Mouse (Mus musculus) thymus, adult 2 months (tissue): ENCODE measurements around the gene Sstr2. TPM values are rescaled to one million over a fixed set of nuclear protein-coding genes. Genes with fewer than 3 reads are reported as not detected.

Source experiments
- DNase-seq: peaks from one replicate; pipeline ENCODE4 v3.0.0; 2021
- H3K27ac ChIP-seq: fragments of 200-500 bp; 2 replicates; pipeline ENCODE4 v1.5.1; 2012; ENCODE audit warnings: low read length, control low read depth; ENCODE audit not compliant: control insufficient read depth, insufficient read depth
- H3K27me3 ChIP-seq: fragments of 200-500 bp; 2 replicates; pipeline ENCODE4 v1.6.1; 2012; ENCODE audit warnings: mild to moderate bottlenecking, low read length, moderate library complexity, mixed read lengths; ENCODE audit not compliant: control insufficient read depth, insufficient read depth
- H3K36me3 ChIP-seq: fragments of 200-500 bp; 2 replicates; pipeline ENCODE4 v1.6.1; 2012; ENCODE audit warnings: mild to moderate bottlenecking, low read length, moderate library complexity; ENCODE audit not compliant: control insufficient read depth, insufficient read depth
- H3K4me1 ChIP-seq: fragments of 200-500 bp; replicated peaks from 2 replicates; pipeline ENCODE4 v1.6.1; 2012; ENCODE audit warnings: low read length; ENCODE audit not compliant: control insufficient read depth, insufficient read depth
- H3K4me3 ChIP-seq: fragments of 200-500 bp; 2 replicates; pipeline ENCODE4 v1.5.1; 2012; ENCODE audit warnings: mild to moderate bottlenecking, low read length, control low read depth, moderate library complexity; ENCODE audit not compliant: control insufficient read depth, insufficient read depth
- CTCF ChIP-seq: fragments of 200-500 bp; IDR thresholded peaks from 2 replicates; pipeline ENCODE4 v1.5.1; 2012; ENCODE audit warnings: mild to moderate bottlenecking, control low read depth, low read length, moderate library complexity, borderline replicate concordance; ENCODE audit not compliant: control insufficient read depth, poor library complexity, insufficient read depth; ENCODE audit errors: extremely low read depth
- POLR2A ChIP-seq: fragments of 200-500 bp; IDR thresholded peaks from 2 replicates; pipeline ENCODE4 v1.6.1; 2012; ENCODE audit warnings: mild to moderate bottlenecking, low read length, control low read depth, moderate library complexity; ENCODE audit not compliant: control insufficient read depth, poor library complexity, insufficient read depth; ENCODE audit errors: extremely low read depth
- WGBS: fragments of 180-500 bp; shearing (Covaris S2); methylation state at CpG from one replicate; pipeline ENCODE4 v1.1.7; 2018; 5-methylcytosine and 5-hydroxymethylcytosine counted together
- polyA plus RNA-seq: library from polyadenylated mRNA; depleted of rRNA; stranded (reverse); fragments of >200 nt; gene quantifications from 2 replicates; pipeline ENCODE4 v1.2.3, GENCODE M21; 2012

The Sstr2 gene
- polyA plus RNA-seq, 1 experiment, result 4.9 TPM

DNA sequence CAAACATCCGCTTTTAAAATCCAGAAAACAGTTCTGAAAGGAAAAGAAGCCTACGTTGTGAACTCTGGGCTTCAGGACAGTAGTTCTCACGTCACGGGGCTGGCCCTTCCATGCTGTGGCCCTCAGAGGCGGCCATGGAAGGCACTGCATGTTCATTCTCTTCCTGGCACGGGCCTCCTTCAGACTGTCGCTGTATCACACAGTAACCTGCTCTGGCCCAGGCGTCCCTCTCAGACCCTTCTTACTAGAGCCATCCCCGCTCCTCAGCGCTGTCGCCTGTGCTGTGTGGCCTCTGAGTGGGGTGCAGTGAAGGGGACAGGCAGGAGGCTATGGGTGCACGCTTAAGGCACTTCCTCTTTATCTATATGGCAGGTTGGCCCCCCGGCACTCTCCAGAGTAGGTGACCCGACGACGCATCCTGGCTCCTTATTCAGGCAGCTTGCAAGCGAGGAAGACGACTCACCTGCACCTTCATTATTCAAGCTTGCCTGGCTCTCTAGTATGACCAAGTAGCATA, 42.8 kb downstream of the Sstr2 start:
- TF ChIP-seq CTCF, result no peak
- TF ChIP-seq POLR2A, result no peak
- H3K36me3 ChIP-seq, result peaks cover 63% of the 10 kb centered on the region
- H3K27ac ChIP-seq, result no peak overlapping the region
- H3K4me3 ChIP-seq, result no peak overlapping the region
- H3K4me1 ChIP-seq, result peaks cover 4% of the 10 kb centered on the region
- WGBS, result 94% methylated on average over 18 of the region's 18 CpGs
- DNase-seq, result no peak
- no peaks in the 10 kb centered on the region for H3K27me3 ChIP-seq

DNA sequence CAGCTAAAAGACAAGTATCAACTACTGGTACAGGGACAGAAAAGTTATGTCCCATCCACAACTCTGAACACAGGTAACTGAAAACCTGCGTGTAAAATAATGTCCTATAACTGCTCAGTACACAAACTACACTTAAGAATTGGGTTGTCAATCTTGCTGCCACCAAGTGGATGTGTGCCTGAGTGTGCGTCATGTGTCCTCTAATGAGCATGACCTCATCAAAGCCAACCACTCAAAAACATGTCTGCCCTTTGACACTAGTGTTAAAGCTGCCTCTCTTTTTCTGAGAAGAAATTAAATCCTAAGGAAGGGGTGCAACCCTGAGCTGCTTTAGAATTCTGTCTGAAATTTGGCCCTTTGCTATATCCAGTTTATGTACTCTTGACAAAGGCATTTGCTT, 45.1 kb downstream of the Sstr2 start:
- DNase-seq, result no peak
- H3K4me3 ChIP-seq, result no peak overlapping the region
- H3K27ac ChIP-seq, result no peak overlapping the region
- peaks cover 4% of the 10 kb centered on the region for H3K4me1 ChIP-seq
- peaks cover 47% of the 10 kb centered on the region for H3K36me3 ChIP-seq
- 94% methylated on average over 2 of the region's 2 CpGs for WGBS
- TF ChIP-seq POLR2A, result no peak
- TF ChIP-seq CTCF, result no peak
- no peaks in the 10 kb centered on the region for H3K27me3 ChIP-seq

DNA sequence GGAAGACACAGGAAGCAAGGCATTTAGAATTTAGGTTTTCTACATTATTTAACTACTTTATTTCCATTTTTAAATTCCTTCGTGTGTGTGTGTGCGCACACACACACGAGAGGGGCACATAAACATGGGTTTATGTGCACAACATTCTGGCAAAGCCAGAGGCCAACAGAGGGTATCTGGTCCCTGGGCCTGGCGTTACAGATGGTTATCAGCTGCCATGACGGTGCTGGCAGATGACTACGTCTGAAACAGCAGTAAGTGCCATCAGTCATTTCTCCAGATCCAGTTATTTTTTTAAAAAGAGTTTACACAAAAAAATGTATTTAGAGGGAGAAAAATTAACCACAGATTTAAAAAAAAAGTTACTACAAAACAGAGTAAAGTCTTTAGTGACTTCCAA, 47.1 kb downstream of the Sstr2 start:
- Histone ChIP-seq H3K4me3 (no peak overlapping the region), H3K4me1 (peaks cover 4% of the 10 kb centered on the region), H3K27ac (no peak overlapping the region), H3K36me3 (peaks cover 37% of the 10 kb centered on the region), H3K27me3 (no peaks in the 10 kb centered on the region)
- DNase-seq, result no peak
- no peak for TF ChIP-seq POLR2A
- TF ChIP-seq CTCF, result no peak
- 85% methylated on average over 6 of the region's 6 CpGs for WGBS

DNA sequence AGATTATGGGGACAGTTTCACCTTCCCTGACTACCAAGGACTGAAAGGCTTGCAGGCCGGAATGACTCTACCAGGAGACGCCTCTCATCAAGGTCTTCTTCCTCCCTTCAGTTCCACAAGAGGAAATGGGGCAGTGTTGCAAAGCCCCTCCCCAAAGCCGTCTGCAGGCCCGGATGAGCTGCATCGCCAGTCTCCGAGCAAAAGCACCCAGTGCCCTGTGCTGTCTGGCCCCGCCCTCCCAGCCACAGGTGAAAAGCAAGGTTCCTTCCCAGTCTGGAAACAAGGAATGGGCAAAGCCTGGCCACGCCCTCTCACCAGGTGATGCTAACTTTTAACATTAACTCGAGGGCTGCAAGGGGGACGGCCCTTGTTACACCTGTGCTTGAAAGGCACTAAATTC, 47.5 kb downstream of the Sstr2 start:
- no peak for TF ChIP-seq CTCF
- no peak for TF ChIP-seq POLR2A
- H3K27ac ChIP-seq, result no peak overlapping the region

DNA sequence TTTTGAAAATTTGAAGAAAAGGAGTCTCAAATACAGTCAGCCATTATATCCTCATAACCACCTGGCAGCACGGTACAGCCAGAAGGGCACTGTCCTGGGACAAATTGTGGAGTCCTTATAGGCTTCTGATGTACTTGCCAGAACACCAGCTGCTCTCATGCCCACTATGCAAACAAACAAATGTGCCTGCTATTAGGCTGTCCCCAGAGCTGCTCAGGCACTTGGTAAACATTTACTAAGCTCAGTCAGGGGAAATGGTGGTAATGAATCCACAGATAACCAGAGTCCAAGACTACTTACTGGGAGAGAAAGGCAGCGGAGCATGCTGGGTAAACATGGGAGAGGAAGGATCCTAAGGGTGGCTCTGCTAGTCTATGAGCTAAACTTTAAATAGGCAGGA, 48.0 kb downstream of the Sstr2 start:
- Histone ChIP-seq H3K4me1 (peaks cover 4% of the 10 kb centered on the region), H3K27ac (no peak overlapping the region), H3K4me3 (no peak overlapping the region), H3K27me3 (no peaks in the 10 kb centered on the region), H3K36me3 (peaks cover 32% of the 10 kb centered on the region)
- 98% methylated on average over 2 of the region's 2 CpGs for WGBS
- no peak for TF ChIP-seq CTCF
- no peak for TF ChIP-seq POLR2A
- DNase-seq, result no peak

More for the DNA sequence above, 47.5 kb downstream of the Sstr2 start:
- H3K36me3 ChIP-seq, result peaks cover 36% of the 10 kb centered on the region
- 40% methylated on average over 10 of the region's 10 CpGs for WGBS
- H3K27me3 ChIP-seq, result no peaks in the 10 kb centered on the region
- peak; percentile 46 for DNase-seq
- no peak overlapping the region for H3K4me3 ChIP-seq
- H3K4me1 ChIP-seq, result peaks cover 4% of the 10 kb centered on the region

DNA sequence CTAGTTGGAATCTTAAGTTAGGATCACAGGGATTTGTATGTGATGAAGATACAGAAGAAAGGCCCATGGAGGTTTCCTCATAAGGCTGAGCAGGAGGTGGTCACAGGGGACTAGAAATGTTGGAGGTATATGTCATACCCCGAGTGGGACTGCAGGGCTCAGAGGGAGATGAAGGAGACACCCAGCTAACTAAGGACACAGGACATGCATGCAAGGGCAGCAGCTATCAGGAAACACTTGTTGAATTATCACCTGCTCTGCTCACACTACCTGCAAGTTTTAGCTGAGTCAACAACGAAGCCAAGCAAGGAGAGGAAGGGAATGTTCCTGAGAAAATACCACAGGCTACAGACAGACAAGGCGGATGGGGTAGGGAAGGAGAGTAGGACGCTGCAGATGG, 48.6 kb downstream of the Sstr2 start:
- H3K4me1 ChIP-seq, result peaks cover 4% of the 10 kb centered on the region
- TF ChIP-seq CTCF (no peak), POLR2A (no peak)
- no peak overlapping the region for H3K4me3 ChIP-seq
- no peaks in the 10 kb centered on the region for H3K27me3 ChIP-seq
- DNase-seq, result no peak
- WGBS, result 87% methylated on average over 4 of the region's 4 CpGs
- no peak overlapping the region for H3K27ac ChIP-seq
- peaks cover 32% of the 10 kb centered on the region for H3K36me3 ChIP-seq

DNA sequence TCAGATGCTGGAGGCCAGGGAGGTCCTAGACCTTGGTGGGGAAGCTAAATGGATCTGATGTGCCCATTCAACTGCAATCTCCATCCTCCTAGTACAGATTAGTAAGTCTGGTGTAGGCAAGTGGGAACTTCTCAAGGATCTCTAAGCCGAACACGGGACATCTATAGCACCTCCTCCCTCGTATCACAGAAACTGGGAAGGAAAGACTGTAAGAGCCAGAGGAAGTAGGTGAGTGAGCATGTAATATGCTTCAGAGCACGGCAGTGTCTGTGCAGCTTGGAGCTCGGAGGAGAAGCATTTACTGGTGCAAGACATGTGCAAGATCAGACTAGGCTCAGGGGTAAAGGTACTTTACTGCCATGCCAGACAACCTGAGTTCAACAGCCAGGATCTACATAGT, 49.7 kb downstream of the Sstr2 start:
- whole genome bisulfite sequencing, result 91% methylated on average over 5 of the region's 5 CpGs
- peaks cover 4% of the 10 kb centered on the region for H3K4me1 ChIP-seq
- H3K27ac ChIP-seq, result no peak overlapping the region
- no peak for DNase-seq
- TF ChIP-seq POLR2A, result no peak
- no peak for TF ChIP-seq CTCF
- no peak overlapping the region for H3K4me3 ChIP-seq
- H3K27me3 ChIP-seq, result no peaks in the 10 kb centered on the region
- peaks cover 33% of the 10 kb centered on the region for H3K36me3 ChIP-seq
